Mouse (Mus musculus): ENCODE results near the gene Mrpl46. TPM values are rescaled to one million over a fixed set of nuclear protein-coding genes. Genes with fewer than 3 reads are reported as not detected.

Gene Mrpl46
- total RNA-seq (2021): 10 to 100 TPM; 37.2 to 41.0 TPM
- long read RNA-seq, experiment 1, transcript Mrpl46-201 (4 exons, 1,134 nt): major isoform, 68 of 69 reads
- long read RNA-seq, experiment 1, partial matches to known transcripts: 1 of 69 reads
- long read RNA-seq, experiment 1, other reads (novel, unspliced or antisense): 0 of 69 reads
- long read RNA-seq, experiment 2, transcript Mrpl46-201 (4 exons, 1,134 nt): major isoform, 35 of 36 reads
- long read RNA-seq, experiment 2, partial matches to known transcripts: 1 of 36 reads
- long read RNA-seq, experiment 2, other reads (novel, unspliced or antisense): 0 of 36 reads

- DNase-seq: peak; percentile 90 to 93
Observed at GRCm38 (mm10) chr7:78782639-78783581, at the start of gene Mrpl46, which contains the start of gene Mrps11. TSS of gene Mrpl46 (minus strand) at chr7:78783531. TSS of gene Mrps11 (plus strand) at chr7:78783119.

DNA sequence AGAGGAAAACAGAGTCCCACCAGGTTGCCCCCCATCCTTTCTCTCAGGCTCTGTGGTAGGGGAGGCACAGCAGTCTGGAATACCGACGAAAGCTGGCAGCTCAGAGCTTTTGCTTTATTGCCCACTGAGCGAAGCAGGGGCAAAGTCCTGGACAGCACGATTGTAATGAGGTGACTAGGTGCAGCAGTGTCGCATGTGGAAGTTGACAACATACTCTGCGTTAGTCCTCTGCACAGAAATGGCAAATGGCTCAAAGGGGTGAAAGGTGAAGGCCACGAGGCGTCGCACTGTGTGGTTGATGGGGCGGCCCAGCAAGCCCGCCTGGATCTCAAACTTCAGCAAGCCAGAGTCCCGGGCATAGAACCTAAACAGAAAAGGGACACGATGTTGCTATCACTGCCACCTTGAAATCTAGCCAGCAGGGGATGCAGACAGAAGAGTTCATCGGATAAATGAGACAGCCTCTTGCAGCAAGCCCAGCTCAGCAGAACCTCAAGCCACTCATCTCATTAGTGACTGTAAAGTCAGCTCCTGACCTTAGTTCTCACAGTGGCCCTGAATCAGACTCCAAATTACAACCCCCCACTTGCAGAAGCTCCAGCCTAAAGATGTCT lies 44.5 kb upstream of the Mrpl46 start:
- DNase-seq: peak; percentile 29 to 62

GRCm38 (mm10) chr7:78826682-78827385 lies 43.5 kb upstream of the Mrpl46 start:
- no peak for DNase-seq

- no peak for DNase-seq
Observed at GRCm38 (mm10) chr7:78818336-78818735, 35.0 kb upstream of the Mrpl46 start.

DNA sequence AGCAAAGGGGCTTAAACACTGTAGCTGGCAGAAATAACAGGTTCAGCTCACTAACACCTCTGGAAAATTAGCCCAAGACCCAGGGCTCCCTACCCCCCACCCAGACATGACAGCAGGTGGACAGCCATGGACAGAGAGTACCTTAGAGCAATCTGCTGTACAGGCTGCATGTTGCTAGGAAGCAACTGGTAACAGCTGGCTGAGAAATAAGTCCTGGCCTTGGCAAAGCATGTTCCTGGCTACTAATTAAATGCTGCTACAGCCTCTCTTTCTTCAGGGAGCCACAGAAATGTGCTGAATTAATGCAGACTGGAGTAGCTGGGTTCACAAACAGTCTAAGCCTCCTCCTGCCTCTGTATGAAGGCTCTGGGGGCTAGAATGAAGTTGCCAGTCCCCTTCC lies 31.4 kb upstream of the Mrpl46 start:
- DNase-seq: no peak

DNA sequence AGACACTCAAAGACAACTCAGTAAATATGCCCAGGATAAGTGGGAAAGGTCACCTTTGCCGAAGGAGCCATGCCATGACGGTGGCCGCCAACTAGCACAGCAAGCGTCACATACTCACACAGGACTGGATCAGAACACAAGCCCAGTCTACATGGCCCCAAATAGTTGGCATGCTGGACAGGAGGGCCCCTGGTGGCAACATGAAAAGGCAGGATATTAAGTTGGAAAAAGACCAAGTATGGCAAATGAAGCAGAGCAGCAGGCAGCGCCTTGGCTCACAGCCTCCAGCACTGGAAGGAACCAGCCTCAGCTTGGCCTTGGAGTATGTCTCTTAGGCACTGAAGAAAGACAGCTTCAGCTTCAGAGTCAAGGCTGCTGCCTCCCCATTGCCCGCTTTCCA lies 30.5 kb upstream of the Mrpl46 start:
- DNase-seq: no peak

DNA sequence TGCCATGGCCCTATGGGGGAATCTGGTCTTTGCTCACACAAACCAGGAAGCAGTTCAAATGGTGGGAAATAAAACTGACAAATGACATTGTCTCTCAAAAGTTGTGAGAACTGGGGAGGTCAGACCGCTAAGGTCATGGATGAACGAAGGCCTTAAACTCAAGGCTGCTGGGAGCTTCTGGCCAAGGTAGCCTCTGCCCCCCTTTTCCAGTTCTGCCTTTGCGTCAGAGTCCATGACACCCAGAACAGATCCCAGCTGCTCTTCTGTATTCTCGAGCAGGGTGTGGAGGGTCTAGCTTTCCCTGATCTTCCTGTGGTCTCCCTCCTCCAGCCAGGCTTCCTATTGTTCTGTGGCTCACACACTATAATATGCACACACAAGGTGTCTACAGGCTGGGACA lies 23.9 kb upstream of the Mrpl46 start:
- peak in 1 of 2 experiments; percentile 30 for DNase-seq

DNA sequence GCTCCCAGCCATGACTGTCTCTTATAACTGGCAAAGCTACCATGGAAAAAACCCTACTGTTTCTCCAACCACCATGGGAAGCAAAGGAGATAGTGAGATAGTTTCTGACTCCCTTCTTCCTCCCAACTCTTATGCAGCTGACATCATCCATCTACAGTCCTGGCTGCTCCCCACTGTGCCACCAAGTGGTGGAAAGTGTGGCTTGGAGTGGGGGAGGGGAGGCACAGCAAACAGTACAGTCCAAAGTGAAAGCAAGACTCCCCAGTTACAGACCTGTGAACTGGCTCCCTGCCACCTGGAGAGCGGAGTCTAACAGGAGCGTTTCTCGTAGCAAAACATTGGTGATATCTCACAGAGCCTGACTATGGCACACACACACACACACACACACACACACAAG lies 20.5 kb upstream of the Mrpl46 start:
- DNase-seq: peak in 1 of 2 experiments; percentile 51

- no peak for DNase-seq
Observed at GRCm38 (mm10) chr7:78799730-78800496, 16.6 kb upstream of the Mrpl46 start.

GRCm38 (mm10) chr7:78797843-78798455 lies 14.6 kb upstream of the Mrpl46 start:
- DNase-seq: no peak

GRCm38 (mm10) chr7:78796624-78797023 lies 13.3 kb upstream of the Mrpl46 start:
- no peak for DNase-seq

- peak in 1 of 2 experiments; percentile 25 for DNase-seq
Observed at GRCm38 (mm10) chr7:78794571-78795092, 11.3 kb upstream of the Mrpl46 start.

GRCm38 (mm10) chr7:78793895-78794570 lies 10.7 kb upstream of the Mrpl46 start:
- no peak for DNase-seq

DNA sequence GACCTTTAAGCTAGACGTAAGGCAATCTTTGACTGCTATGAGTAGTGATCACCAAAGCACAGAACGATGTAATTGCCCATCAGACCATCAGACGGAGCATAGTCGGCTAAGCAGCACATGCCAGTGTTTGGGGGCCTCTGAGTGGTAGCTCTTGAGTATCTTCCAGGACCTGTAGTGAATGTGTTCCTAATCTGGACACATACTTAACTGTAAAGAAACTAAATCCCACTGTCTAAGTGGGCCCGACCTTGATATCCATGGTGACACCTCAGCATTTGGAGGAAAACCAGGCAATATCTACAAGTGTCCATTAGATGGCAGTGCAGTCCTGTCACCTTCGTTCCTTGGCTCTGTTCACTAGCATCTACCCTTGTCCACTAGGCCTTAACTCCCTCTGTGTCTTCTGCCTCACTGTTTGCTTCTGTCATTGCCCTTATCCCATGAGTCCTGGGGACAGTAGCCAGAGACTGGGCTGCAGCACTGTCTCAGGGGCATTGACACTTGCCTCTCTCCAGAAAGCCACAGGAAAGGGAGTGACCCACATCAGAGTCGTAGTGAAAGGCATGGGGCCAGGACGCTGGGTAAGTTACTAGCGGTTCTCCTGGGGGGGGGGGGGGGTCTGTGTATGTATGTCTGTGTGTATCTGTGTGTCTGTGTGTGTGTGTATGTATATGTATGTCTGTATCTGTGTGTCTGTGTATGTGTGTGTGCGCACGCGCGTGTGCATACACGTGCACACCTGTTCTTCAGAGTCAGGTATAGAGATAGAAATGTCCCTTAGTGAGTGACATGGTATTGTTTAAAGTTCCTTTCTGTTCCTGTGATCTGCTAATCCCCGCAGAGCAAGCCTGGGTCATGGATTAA lies 8.3 kb upstream of the Mrpl46 start:
- DNase-seq: peak; percentile 47 to 56

- peak; percentile 57 to 60 for DNase-seq
Observed at GRCm38 (mm10) chr7:78787793-78788380, 4.6 kb upstream of the Mrpl46 start.

DNA sequence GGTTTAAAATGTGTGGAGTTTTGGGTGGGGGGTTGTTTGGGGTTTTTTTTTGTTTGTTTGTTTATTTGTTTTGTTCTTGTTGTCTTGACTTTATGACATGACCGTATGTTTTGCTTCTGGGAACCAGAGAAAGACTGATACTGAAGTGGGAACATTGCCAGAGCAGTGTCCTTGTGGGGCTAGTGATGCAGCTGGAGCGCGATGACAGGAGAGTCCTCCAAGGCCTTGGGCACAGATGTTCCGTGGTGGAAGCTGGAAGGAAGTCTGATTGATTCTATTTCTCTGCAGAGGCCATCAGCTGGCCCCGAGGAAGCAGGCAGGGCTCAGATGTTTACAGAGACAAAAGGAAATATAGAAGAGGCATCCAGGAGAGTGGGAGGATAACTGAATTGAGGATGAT lies 2.6 kb upstream of the Mrpl46 start:
- peak; percentile 79 to 83 for DNase-seq

GRCm38 (mm10) chr7:78778741-78779140 lies 4.6 kb downstream of the Mrpl46 start:
- no peak for DNase-seq

DNA sequence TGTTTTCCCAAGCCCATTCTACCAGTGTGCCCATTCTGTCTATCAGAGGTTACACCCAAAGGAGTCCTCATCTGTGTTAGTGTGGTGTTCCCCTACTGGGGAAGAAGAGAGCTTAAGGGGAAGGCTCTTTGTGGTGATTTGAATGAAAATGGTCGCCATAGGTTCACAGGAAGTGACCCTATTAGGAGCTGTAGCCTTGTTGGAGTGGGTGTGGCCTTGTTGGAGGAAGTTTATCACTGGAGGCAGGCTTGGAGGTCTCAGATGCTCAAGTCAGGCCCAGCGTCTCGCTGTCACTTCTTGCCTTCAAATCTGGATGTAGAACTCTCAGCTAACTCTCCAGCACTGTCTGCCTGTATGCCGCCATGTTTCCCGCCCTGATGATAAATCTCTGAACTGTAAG lies 12.4 kb downstream of the Mrpl46 start:
- DNase-seq: no peak

Measured in adrenal gland, postnatal 36 days (tissue).